In the genomic region with DNA sequence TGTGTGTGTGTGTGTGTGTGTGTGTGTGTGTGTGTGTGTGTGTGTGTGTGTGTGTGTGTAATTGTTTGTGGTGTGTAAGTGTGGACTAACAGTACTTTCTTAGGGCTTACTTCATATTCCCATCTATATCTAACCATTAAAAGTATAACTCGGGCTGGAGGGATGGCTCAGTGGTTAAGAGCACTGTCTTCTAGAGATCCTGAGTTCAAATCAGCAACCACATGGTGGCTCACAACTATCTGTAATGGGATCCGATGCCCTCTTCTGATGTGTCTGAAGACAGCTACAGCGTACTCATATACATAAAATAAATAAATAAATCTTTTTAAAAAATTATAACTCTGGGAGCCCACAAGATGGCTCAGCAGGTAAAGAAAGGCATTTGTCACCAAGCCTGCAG, we compare ENCODE assay signal across 10 mouse cellular contexts. TPM values are rescaled to one million over a fixed set of nuclear protein-coding genes. Genes with fewer than 3 reads are reported as not detected.
DNase-seq lines count a peak whose midpoint lies in the region; ATAC-seq and TF ChIP-seq lines count a peak whose summit lies in the region.
"Not testable (repeated sequence)": the region's sequence is repeated elsewhere in the genome, so short reads cannot be mapped to it uniquely, and the experiment has no call there.
"Had no signal": no experiment of that assay in that cellular context is flagged by ENCODE, and none has a peak within 500 bp of the region (broad histone marks: within the 10 kb centered on the region; RNA-seq: fewer than 3 reads in every experiment).

No protein-coding gene starts in this region.

- WGBS in heart, embryonic 10.5 days = 75% methylated on average over 3 of the region's 3 CpGs
- 59% methylated on average over 3 of the region's 3 CpGs for WGBS in hindbrain, embryonic 16.5 days
- 77% methylated on average over 3 of the region's 3 CpGs for WGBS in limb, embryonic 14.5 days
- 76% methylated on average over 3 of the region's 3 CpGs for WGBS in midbrain, embryonic 11.5 days
- WGBS in neural tube, embryonic 12.5 days = 82% methylated on average over 3 of the region's 3 CpGs

- not testable (repeated sequence) for H3K9me3 ChIP-seq in erythroblast, embryonic 14.5 days (ENCODE audit: control insufficient read depth, low read length); heart, embryonic 10.5 days; hindbrain, embryonic 16.5 days (ENCODE audit: control insufficient read depth, low read length); limb, embryonic 14.5 days (ENCODE audit: control insufficient read depth, low read length); midbrain, embryonic 11.5 days (ENCODE audit: control insufficient read depth, low read length); neural tube, embryonic 12.5 days

- not testable (repeated sequence) for H3K27me3 ChIP-seq in erythroblast, embryonic 14.5 days (ENCODE audit: control insufficient read depth); heart, embryonic 10.5 days (ENCODE audit: insufficient read depth, poor library complexity, severe bottlenecking); hindbrain, embryonic 16.5 days (replicated peaks; ENCODE audit: control insufficient read depth, insufficient read depth, low read length); limb, embryonic 14.5 days (ENCODE audit: control insufficient read depth, insufficient read depth, low read length); midbrain, embryonic 11.5 days (ENCODE audit: control insufficient read depth, insufficient read depth, low read length); neural tube, embryonic 12.5 days (replicated peaks)

- peak; percentile 15 for ATAC-seq in hindbrain, embryonic 16.5 days
- not testable (repeated sequence) for ATAC-seq in limb, embryonic 14.5 days (ENCODE audit: low FRiP score, low read depth)
- ATAC-seq in midbrain, embryonic 11.5 days (ENCODE audit: low FRiP score) = peak; percentile 33; the same call in 1 of the 2 replicates
- peak; percentile 34; the same call in 1 of the 2 replicates for ATAC-seq in neural tube, embryonic 12.5 days (ENCODE audit: low FRiP score, low read depth)

- DNase-seq in heart, embryonic 10.5 days (ENCODE audit: low spot score); limb, embryonic 14.5 days (ENCODE audit: low spot score); midbrain, embryonic 11.5 days (ENCODE audit: low spot score, missing footprints): not testable (repeated sequence)

- not testable (repeated sequence) for H3K9ac ChIP-seq in hindbrain, embryonic 16.5 days (ENCODE audit: low read depth, low read length); limb, embryonic 14.5 days (ENCODE audit: low read depth, low read length, severe bottlenecking); midbrain, embryonic 11.5 days (ENCODE audit: low read length); neural tube, embryonic 12.5 days

- H3K4me1 ChIP-seq in bone marrow macrophage, adult 2 months (ENCODE audit: control insufficient read depth, insufficient read depth, low read length) = peaks cover 17% of the 10 kb centered on the region
- H3K4me1 ChIP-seq in erythroblast, embryonic 14.5 days (ENCODE audit: control insufficient read depth) = peaks cover 46% of the 10 kb centered on the region
- H3K4me1 ChIP-seq in heart, embryonic 10.5 days = peaks cover 26% of the 10 kb centered on the region
- H3K4me1 ChIP-seq in hindbrain, embryonic 16.5 days (ENCODE audit: control insufficient read depth, insufficient read depth, low read depth, low read length) = peaks cover 23% of the 10 kb centered on the region
- H3K4me1 ChIP-seq in limb, embryonic 14.5 days (ENCODE audit: control insufficient read depth, insufficient read depth, low read length) = peaks cover 18% of the 10 kb centered on the region
- peaks cover 11% of the 10 kb centered on the region for H3K4me1 ChIP-seq in midbrain, embryonic 11.5 days (ENCODE audit: control insufficient read depth, insufficient read depth, low read length)
- peaks cover 30% of the 10 kb centered on the region for H3K4me1 ChIP-seq in neural tube, embryonic 12.5 days

- peak overlapping the region; percentile 65; the same call in 1 of the 2 replicates for H3K4me2 ChIP-seq in hindbrain, embryonic 16.5 days (ENCODE audit: low read length)
- H3K4me2 ChIP-seq in limb, embryonic 14.5 days (replicated peaks; ENCODE audit: low read depth, low read length, severe bottlenecking); midbrain, embryonic 11.5 days: not testable (repeated sequence)
- H3K4me2 ChIP-seq in neural tube, embryonic 12.5 days (replicated peaks) = peak overlapping the region; percentile 45

- H3K27ac ChIP-seq in bone marrow macrophage, adult 2 months (ENCODE audit: insufficient read depth, low read depth, low read length); hindbrain, embryonic 16.5 days (ENCODE audit: low read depth, low read length); limb, embryonic 14.5 days (replicated peaks; ENCODE audit: low read depth, low read length); midbrain, embryonic 11.5 days (ENCODE audit: low read depth, low read length); neural tube, embryonic 12.5 days: not testable (repeated sequence)
- H3K27ac ChIP-seq in heart, embryonic 10.5 days = peak overlapping the region; percentile 96; the same call in 1 of the 2 replicates

- not testable (repeated sequence) for TF ChIP-seq CTCF in bone marrow macrophage, adult 2 months (IDR thresholded peaks at IDR 0.05; ENCODE audit: low read depth, low read length)

- peaks cover 27% of the 10 kb centered on the region for H3K36me3 ChIP-seq in erythroblast, embryonic 14.5 days (ENCODE audit: control insufficient read depth)
- H3K36me3 ChIP-seq in heart, embryonic 10.5 days = peaks cover 10% of the 10 kb centered on the region; the same call in 1 of the 2 replicates
- H3K36me3 ChIP-seq in hindbrain, embryonic 16.5 days (ENCODE audit: control insufficient read depth, insufficient read depth, low read length); limb, embryonic 14.5 days (ENCODE audit: control insufficient read depth, insufficient read depth, low read length); midbrain, embryonic 11.5 days (ENCODE audit: control insufficient read depth, insufficient read depth, low read length); neural tube, embryonic 12.5 days: not testable (repeated sequence)

- TF ChIP-seq POLR2A in bone marrow macrophage, adult 2 months (IDR thresholded peaks at IDR 0.05; ENCODE audit: borderline replicate concordance, low read depth, low read length); limb, embryonic 14.5 days (IDR thresholded peaks at IDR 0.05; ENCODE audit: borderline replicate concordance, extremely low read depth, insufficient read depth, insufficient read length): not testable (repeated sequence)

- peak overlapping the region; percentile 17; the same call in 1 of the 2 replicates for H3K4me3 ChIP-seq in bone marrow macrophage, adult 2 months (ENCODE audit: insufficient read depth, low read length)
- H3K4me3 ChIP-seq in erythroblast, embryonic 14.5 days (replicated peaks) = peak overlapping the region; percentile 100
- H3K4me3 ChIP-seq in heart, embryonic 10.5 days = peak overlapping the region; percentile 100
- H3K4me3 ChIP-seq in hindbrain, embryonic 16.5 days (ENCODE audit: low read length) = not testable (repeated sequence)
- 0 out of 2 replicates have a peak overlapping the region, but pooled peaks have one; percentile 99 for H3K4me3 ChIP-seq in limb, embryonic 14.5 days (replicated peaks; ENCODE audit: low read length)
- H3K4me3 ChIP-seq in midbrain, embryonic 11.5 days (ENCODE audit: low read depth, low read length) = 0 out of 2 replicates have a peak overlapping the region, but pooled peaks have one; percentile 88
- peak overlapping the region; percentile 98; the same call in 1 of the 2 replicates for H3K4me3 ChIP-seq in neural tube, embryonic 12.5 days

RNA-seq across cellular contexts. Expression of gene Eif4ebp2, which starts 0.7 kb away (rescaled TPM):
- polyA plus RNA-seq in bone marrow macrophage, adult 2 months (2012; ENCODE audit: insufficient read depth, insufficient read length, missing spikeins) = 91.9 and 105 TPM in 2 replicates
- polyA plus RNA-seq in erythroblast, embryonic 14.5 days (2012) = 6.2 and 6.5 TPM in 2 replicates
- 51.2 and 53.1 TPM in 2 replicates for polyA plus RNA-seq in heart, embryonic 10.5 days (2016; fragmentation: Nextera tagmentation; extraction: Ambion mirVana)
- 43.2 and 46.6 TPM in 2 replicates for polyA plus RNA-seq in hindbrain, embryonic 16.5 days (2015; fragmentation: Nextera tagmentation; extraction: Ambion mirVana)
- 55.4 and 77.6 TPM in 2 replicates for polyA plus RNA-seq in limb, embryonic 14.5 days (2012; rRNA removed)
- 42.7 and 50.4 TPM in 2 replicates for polyA plus RNA-seq in limb, embryonic 14.5 days (2014; fragmentation: Nextera tagmentation; extraction: Ambion mirVana)
- polyA plus RNA-seq in midbrain, embryonic 11.5 days (2014; fragmentation: Nextera tagmentation; extraction: Ambion mirVana) = 30.4 and 32.6 TPM in 2 replicates
- polyA plus RNA-seq in neural tube, embryonic 12.5 days (2016; fragmentation: Nextera tagmentation; extraction: Ambion mirVana) = 52.0 and 64.9 TPM in 2 replicates

RNA-seq across cellular contexts. Expression of gene Lrrc20, which starts 22.4 kb away (rescaled TPM):
- 12.6 and 13.9 TPM in 2 replicates for polyA plus RNA-seq in bone marrow macrophage, adult 2 months (2012; ENCODE audit: insufficient read depth, insufficient read length, missing spikeins)
- polyA plus RNA-seq in erythroblast, embryonic 14.5 days (2012) = 2.4 and 2.9 TPM in 2 replicates
- 10.5 and 14.0 TPM in 2 replicates for polyA plus RNA-seq in heart, embryonic 10.5 days (2016; fragmentation: Nextera tagmentation; extraction: Ambion mirVana)
- 14.9 and 17.7 TPM in 2 replicates for polyA plus RNA-seq in hindbrain, embryonic 16.5 days (2015; fragmentation: Nextera tagmentation; extraction: Ambion mirVana)
- polyA plus RNA-seq in limb, embryonic 14.5 days (2012; rRNA removed) = 11.3 and 15.3 TPM in 2 replicates
- polyA plus RNA-seq in limb, embryonic 14.5 days (2014; fragmentation: Nextera tagmentation; extraction: Ambion mirVana) = 10.2 and 10.4 TPM in 2 replicates
- polyA plus RNA-seq in midbrain, embryonic 11.5 days (2014; fragmentation: Nextera tagmentation; extraction: Ambion mirVana) = 9.8 and 11.3 TPM in 2 replicates
- 12.6 and 13.2 TPM in 2 replicates for polyA plus RNA-seq in neural tube, embryonic 12.5 days (2016; fragmentation: Nextera tagmentation; extraction: Ambion mirVana)

RNA-seq across cellular contexts. Expression of gene Nodal, which starts 35.4 kb away (rescaled TPM):
- polyA plus RNA-seq in bone marrow macrophage, adult 2 months (2012; ENCODE audit: insufficient read depth, insufficient read length, missing spikeins) = not detected in 2 replicates
- 0.03 TPM in 1 of 2 replicates, not detected in the other for polyA plus RNA-seq in erythroblast, embryonic 14.5 days (2012)
- 0.28 TPM in 1 of 2 replicates, not detected in the other for polyA plus RNA-seq in heart, embryonic 10.5 days (2016; fragmentation: Nextera tagmentation; extraction: Ambion mirVana)
- polyA plus RNA-seq in hindbrain, embryonic 16.5 days (2015; fragmentation: Nextera tagmentation; extraction: Ambion mirVana) = 0.24 and 0.56 TPM in 2 replicates
- 0.10 and 0.16 TPM in 2 replicates for polyA plus RNA-seq in limb, embryonic 14.5 days (2012; rRNA removed)
- polyA plus RNA-seq in limb, embryonic 14.5 days (2014; fragmentation: Nextera tagmentation; extraction: Ambion mirVana) = 0.19 TPM in 1 of 2 replicates, not detected in the other
- polyA plus RNA-seq in midbrain, embryonic 11.5 days (2014; fragmentation: Nextera tagmentation; extraction: Ambion mirVana) = 0.10 TPM in 1 of 2 replicates, not detected in the other
- 0.13 TPM in 1 of 2 replicates, not detected in the other for polyA plus RNA-seq in neural tube, embryonic 12.5 days (2016; fragmentation: Nextera tagmentation; extraction: Ambion mirVana)
- polyA plus RNA-seq: C2C12; G1E; heart, embryonic 13.5 days had no signal
